Mouse (Mus musculus): ENCODE measurements around the gene Gm45521. TPM values are rescaled to one million over a fixed set of nuclear protein-coding genes. Genes with fewer than 3 reads are reported as not detected.

The Gm45521 gene
- polyA plus RNA-seq, 1 experiment = not detected

DNA sequence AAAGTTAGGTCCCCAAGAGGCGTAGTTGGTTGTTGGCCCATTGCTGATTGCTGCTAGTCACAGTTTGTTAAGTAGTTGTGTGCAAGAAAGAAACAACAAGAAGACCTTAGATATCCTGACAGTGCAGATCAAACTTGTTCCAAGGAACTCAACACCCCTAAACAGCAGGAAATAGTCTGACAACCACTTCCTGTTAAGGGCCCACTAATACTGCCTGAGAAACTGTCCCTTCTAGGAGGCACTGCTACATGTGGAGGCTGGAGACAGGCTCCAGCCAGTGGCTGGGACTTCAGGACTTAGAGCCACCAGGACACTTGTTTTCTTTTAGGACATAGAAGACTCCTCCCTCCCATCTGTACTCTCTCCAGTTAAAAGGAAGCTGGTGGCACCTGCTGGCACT is 20.4 kb downstream of the Gm45521 start:
- no peak for TF ChIP-seq POLR2A (IDR thresholded peaks at IDR 0.05; ENCODE audit: control insufficient read depth, extremely low read depth, insufficient read depth, low read length, poor library complexity)
- no peak for TF ChIP-seq CTCF (IDR thresholded peaks at IDR 0.05; ENCODE audit: borderline replicate concordance, control insufficient read depth, extremely low read depth, insufficient read depth, low read length, poor library complexity)
- WGBS = 97% methylated on average over 1 of the region's 1 CpGs
- no peak overlapping the region for H3K4me3 ChIP-seq (ENCODE audit: control insufficient read depth, insufficient read depth, low read length)
- H3K27ac ChIP-seq (ENCODE audit: control insufficient read depth, insufficient read depth, low read length) = no peak overlapping the region
- no peaks in the 10 kb centered on the region for H3K27me3 ChIP-seq (ENCODE audit: control insufficient read depth, insufficient read depth, low read length)
- no peak for DNase-seq
- no peaks in the 10 kb centered on the region for H3K36me3 ChIP-seq (ENCODE audit: control insufficient read depth, insufficient read depth, low read length)
- no peaks in the 10 kb centered on the region for H3K4me1 ChIP-seq (replicated peaks; ENCODE audit: control insufficient read depth, insufficient read depth, low read length)

DNA sequence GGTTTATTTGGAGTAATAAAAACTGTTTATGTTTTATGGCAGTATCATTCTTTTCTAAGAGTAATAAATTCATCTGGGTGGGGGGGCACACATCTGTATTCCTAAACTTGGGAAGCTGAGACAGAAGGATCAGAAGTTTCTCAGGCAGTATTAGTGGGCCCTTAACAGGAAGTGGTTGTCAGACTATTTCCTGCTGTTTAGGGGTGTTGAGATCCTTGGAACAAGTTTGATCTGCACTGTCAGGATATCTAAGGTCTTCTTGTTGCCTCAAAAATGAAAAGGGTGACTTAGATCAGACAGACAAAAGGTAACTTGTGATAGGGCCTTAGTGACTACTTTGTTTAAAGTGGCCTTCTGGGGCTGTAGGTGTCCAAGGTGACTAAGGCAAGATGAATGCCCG is 21.1 kb downstream of the Gm45521 start:
- TF ChIP-seq POLR2A (IDR thresholded peaks at IDR 0.05; ENCODE audit: control insufficient read depth, extremely low read depth, insufficient read depth, low read length, poor library complexity) (no peak), CTCF (IDR thresholded peaks at IDR 0.05; ENCODE audit: borderline replicate concordance, control insufficient read depth, extremely low read depth, insufficient read depth, low read length, poor library complexity) (no peak)
- Histone ChIP-seq H3K4me3 (ENCODE audit: control insufficient read depth, insufficient read depth, low read length) (no peak overlapping the region), H3K27me3 (ENCODE audit: control insufficient read depth, insufficient read depth, low read length) (no peaks in the 10 kb centered on the region), H3K36me3 (ENCODE audit: control insufficient read depth, insufficient read depth, low read length) (no peaks in the 10 kb centered on the region), H3K4me1 (replicated peaks; ENCODE audit: control insufficient read depth, insufficient read depth, low read length) (no peaks in the 10 kb centered on the region), H3K27ac (ENCODE audit: control insufficient read depth, insufficient read depth, low read length) (no peak overlapping the region)
- 83% methylated on average over 1 of the region's 1 CpGs for WGBS
- DNase-seq = no peak

DNA sequence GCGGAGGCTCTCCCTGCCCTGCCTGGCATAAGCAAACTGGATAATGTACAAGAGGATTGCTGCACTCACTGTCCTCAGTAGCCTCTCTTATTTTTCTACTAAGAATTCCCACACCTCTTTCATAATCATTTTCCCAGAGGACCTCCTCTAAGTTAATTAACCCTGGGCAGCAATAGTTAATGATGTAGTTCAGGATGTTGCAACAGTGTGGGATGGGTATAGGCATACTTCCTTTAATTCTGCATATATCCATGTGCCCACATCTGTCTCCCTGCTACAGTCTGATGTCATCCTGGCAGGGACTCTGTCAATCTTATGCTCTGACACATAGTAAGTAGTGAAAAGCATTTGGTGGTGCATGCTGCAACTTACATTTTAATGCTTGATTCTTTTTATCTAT is 24.1 kb downstream of the Gm45521 start:
- Histone ChIP-seq H3K27ac (ENCODE audit: control insufficient read depth, insufficient read depth, low read length) (no peak overlapping the region), H3K36me3 (ENCODE audit: control insufficient read depth, insufficient read depth, low read length) (no peaks in the 10 kb centered on the region), H3K27me3 (ENCODE audit: control insufficient read depth, insufficient read depth, low read length) (no peaks in the 10 kb centered on the region), H3K4me1 (replicated peaks; ENCODE audit: control insufficient read depth, insufficient read depth, low read length) (no peaks in the 10 kb centered on the region), H3K4me3 (ENCODE audit: control insufficient read depth, insufficient read depth, low read length) (no peak overlapping the region)
- DNase-seq = no peak
- WGBS = 100% methylated on average over 1 of the region's 1 CpGs
- TF ChIP-seq CTCF (IDR thresholded peaks at IDR 0.05; ENCODE audit: borderline replicate concordance, control insufficient read depth, extremely low read depth, insufficient read depth, low read length, poor library complexity) (no peak), POLR2A (IDR thresholded peaks at IDR 0.05; ENCODE audit: control insufficient read depth, extremely low read depth, insufficient read depth, low read length, poor library complexity) (no peak)

DNA sequence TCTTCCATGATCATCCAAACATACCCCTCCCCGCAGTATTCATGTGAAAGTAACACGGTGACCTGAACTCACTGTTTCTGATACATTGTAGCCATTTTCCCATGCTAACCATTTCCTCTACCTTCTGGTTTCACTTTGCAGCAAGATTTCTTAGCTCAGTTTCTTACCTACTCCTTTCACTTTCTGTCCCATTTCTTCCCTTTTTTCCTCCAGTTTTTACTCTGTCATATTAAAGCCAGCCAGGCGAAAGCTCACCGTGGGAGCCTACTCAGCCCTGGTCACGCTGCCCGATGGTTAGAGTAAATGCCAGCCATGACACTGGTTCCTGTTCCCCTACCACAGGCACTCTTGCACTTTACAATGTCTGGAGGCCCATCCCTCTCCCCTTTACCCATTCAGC is 29.8 kb downstream of the Gm45521 start:
- 69% methylated on average over 6 of the region's 6 CpGs for WGBS
- DNase-seq = no peak
- H3K4me3 ChIP-seq (ENCODE audit: control insufficient read depth, insufficient read depth, low read length) = no peak overlapping the region
- no peak overlapping the region for H3K27ac ChIP-seq (ENCODE audit: control insufficient read depth, insufficient read depth, low read length)
- H3K4me1 ChIP-seq (replicated peaks; ENCODE audit: control insufficient read depth, insufficient read depth, low read length) = 0 out of 2 replicates have a peak, but pooled peaks cover 3% of the 10 kb centered on the region
- TF ChIP-seq POLR2A (IDR thresholded peaks at IDR 0.05; ENCODE audit: control insufficient read depth, extremely low read depth, insufficient read depth, low read length, poor library complexity) (no peak), CTCF (IDR thresholded peaks at IDR 0.05; ENCODE audit: borderline replicate concordance, control insufficient read depth, extremely low read depth, insufficient read depth, low read length, poor library complexity) (no peak)
- no peaks in the 10 kb centered on the region for H3K36me3 ChIP-seq (ENCODE audit: control insufficient read depth, insufficient read depth, low read length)
- no peaks in the 10 kb centered on the region for H3K27me3 ChIP-seq (ENCODE audit: control insufficient read depth, insufficient read depth, low read length)

DNA sequence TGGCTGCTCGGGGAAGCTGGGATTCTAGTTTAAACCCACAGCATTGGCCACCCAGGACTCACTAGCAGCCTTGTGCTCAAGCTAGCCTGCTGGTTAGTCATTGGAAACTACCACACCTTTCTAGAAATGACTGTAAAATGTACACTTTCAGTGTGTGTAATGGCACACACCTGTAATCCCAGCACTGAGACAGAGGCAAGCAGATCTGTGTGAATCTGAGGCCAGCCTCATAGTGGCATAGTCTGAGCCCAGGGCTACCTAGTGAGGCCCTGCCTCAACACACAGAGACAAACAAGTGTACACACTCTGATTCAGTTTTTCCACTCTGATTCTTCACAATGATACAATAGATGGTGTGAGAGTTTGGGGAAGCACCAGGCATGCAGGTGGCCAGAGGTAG is 32.3 kb downstream of the Gm45521 start:
- no peaks in the 10 kb centered on the region for H3K36me3 ChIP-seq (ENCODE audit: control insufficient read depth, insufficient read depth, low read length)
- DNase-seq = no peak
- H3K4me1 ChIP-seq (replicated peaks; ENCODE audit: control insufficient read depth, insufficient read depth, low read length) = peaks cover 5% of the 10 kb centered on the region; the same call in 1 of the 2 replicates
- H3K4me3 ChIP-seq (ENCODE audit: control insufficient read depth, insufficient read depth, low read length) = no peak overlapping the region
- WGBS = 97% methylated on average over 1 of the region's 1 CpGs
- H3K27ac ChIP-seq (ENCODE audit: control insufficient read depth, insufficient read depth, low read length) = no peak overlapping the region
- TF ChIP-seq POLR2A (IDR thresholded peaks at IDR 0.05; ENCODE audit: control insufficient read depth, extremely low read depth, insufficient read depth, low read length, poor library complexity) (no peak), CTCF (IDR thresholded peaks at IDR 0.05; ENCODE audit: borderline replicate concordance, control insufficient read depth, extremely low read depth, insufficient read depth, low read length, poor library complexity) (no peak)
- no peaks in the 10 kb centered on the region for H3K27me3 ChIP-seq (ENCODE audit: control insufficient read depth, insufficient read depth, low read length)

DNA sequence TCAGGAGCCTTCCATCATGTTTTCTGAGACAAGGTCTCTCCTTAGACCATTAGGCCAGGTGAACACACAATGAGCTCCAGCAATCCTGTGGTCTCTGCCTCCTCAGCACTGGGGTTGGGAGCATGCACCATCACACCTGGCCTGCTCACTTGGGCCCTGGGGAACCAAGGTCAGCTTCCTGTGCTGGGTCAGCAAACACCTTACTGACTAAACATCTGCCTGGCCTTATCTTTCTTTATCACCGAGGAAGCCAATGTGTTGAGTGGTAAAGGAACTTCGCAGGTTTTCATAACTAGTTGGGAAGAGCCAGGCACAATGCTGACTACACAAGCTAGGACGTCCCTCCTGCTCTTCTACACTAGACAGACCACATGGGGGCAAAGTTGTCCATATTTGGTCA is 32.9 kb downstream of the Gm45521 start:
- Histone ChIP-seq H3K4me1 (replicated peaks; ENCODE audit: control insufficient read depth, insufficient read depth, low read length) (peaks cover 6% of the 10 kb centered on the region; the same call in 1 of the 2 replicates), H3K4me3 (ENCODE audit: control insufficient read depth, insufficient read depth, low read length) (no peak overlapping the region), H3K36me3 (ENCODE audit: control insufficient read depth, insufficient read depth, low read length) (no peaks in the 10 kb centered on the region), H3K27ac (ENCODE audit: control insufficient read depth, insufficient read depth, low read length) (no peak overlapping the region), H3K27me3 (ENCODE audit: control insufficient read depth, insufficient read depth, low read length) (no peaks in the 10 kb centered on the region)
- TF ChIP-seq POLR2A (IDR thresholded peaks at IDR 0.05; ENCODE audit: control insufficient read depth, extremely low read depth, insufficient read depth, low read length, poor library complexity) = no peak
- no peak for TF ChIP-seq CTCF (IDR thresholded peaks at IDR 0.05; ENCODE audit: borderline replicate concordance, control insufficient read depth, extremely low read depth, insufficient read depth, low read length, poor library complexity)
- no peak for DNase-seq
- WGBS = 52% methylated on average over 3 of the region's 3 CpGs
